Mouse (Mus musculus): ENCODE results near the gene Cd244a. TPM values are rescaled to one million over a fixed set of nuclear protein-coding genes. Genes with fewer than 3 reads are reported as not detected.

The Cd244a gene
- polyA plus RNA-seq, 1 experiment: not detected

- H3K27me3 ChIP-seq (replicated peaks): peaks cover 3% of the 10 kb centered on the region
- H3K4me3 ChIP-seq (replicated peaks): no peak overlapping the region
- TF ChIP-seq FLI1 (IDR thresholded peaks at IDR 0.05; ENCODE audit: low read length) (no peak), GATA1 (IDR thresholded peaks at IDR 0.05; ENCODE audit: borderline replicate concordance, low read length) (no peak)
- H3K36me3 ChIP-seq (replicated peaks; ENCODE audit: low read length): no peaks in the 10 kb centered on the region
- peaks cover 14% of the 10 kb centered on the region for H3K4me1 ChIP-seq
- no peaks in the 10 kb centered on the region for H3K9me3 ChIP-seq
Measured at GRCm38 (mm10) chr1:171658561-171658991, 99.6 kb downstream of the Cd244a start.

Other genes starting within 250 kb of the Cd244a start
- 19.6 and 45.4 TPM in 2 replicates for gene Dedd, start 230.0 kb upstream of the Cd244a start, polyA plus RNA-seq (2012; ENCODE audit: insufficient read depth, low replicate concordance)
- 3.2 and 6.1 TPM in 2 replicates for gene Nit1, start 213.5 kb upstream of the Cd244a start, polyA plus RNA-seq (2012; ENCODE audit: insufficient read depth, low replicate concordance)
- 1.3 and 11.9 TPM in 2 replicates for gene Pfdn2, start 213.5 kb upstream of the Cd244a start, polyA plus RNA-seq (2012; ENCODE audit: insufficient read depth, low replicate concordance)
- gene Klhdc9, start 198.4 kb upstream of the Cd244a start, polyA plus RNA-seq (2012; ENCODE audit: insufficient read depth, low replicate concordance): not detected in 2 replicates
- 0.44 TPM in 1 of 2 replicates, not detected in the other for gene Nectin4, start 189.1 kb upstream of the Cd244a start, polyA plus RNA-seq (2012; ENCODE audit: insufficient read depth, low replicate concordance)
- gene Arhgap30, start 170.2 kb upstream of the Cd244a start, polyA plus RNA-seq (2012; ENCODE audit: insufficient read depth, low replicate concordance): 5.2 and 12.3 TPM in 2 replicates
- 18.5 and 37.8 TPM in 2 replicates for gene Usf1, start 147.9 kb upstream of the Cd244a start, polyA plus RNA-seq (2012; ENCODE audit: insufficient read depth, low replicate concordance)
- gene Tstd1, start 140.3 kb upstream of the Cd244a start, polyA plus RNA-seq (2012; ENCODE audit: insufficient read depth, low replicate concordance): not detected in 2 replicates
- gene F11r, start 121.7 kb upstream of the Cd244a start, polyA plus RNA-seq (2012; ENCODE audit: insufficient read depth, low replicate concordance): 21.9 and 94.2 TPM in 2 replicates
- 4.6 and 9.8 TPM in 2 replicates for gene Alyref2, start 55.7 kb upstream of the Cd244a start, polyA plus RNA-seq (2012; ENCODE audit: insufficient read depth, low replicate concordance)
- gene Itln1, start 23.9 kb upstream of the Cd244a start, polyA plus RNA-seq (2012; ENCODE audit: insufficient read depth, low replicate concordance): 0.94 TPM in 1 of 2 replicates, not detected in the other
- gene Ly9, start 48.2 kb downstream of the Cd244a start, polyA plus RNA-seq (2012; ENCODE audit: insufficient read depth, low replicate concordance): 3.3 TPM in 1 of 2 replicates, not detected in the other
- gene Slamf7, start 93.8 kb downstream of the Cd244a start, polyA plus RNA-seq (2012; ENCODE audit: insufficient read depth, low replicate concordance): 0.31 TPM in 1 of 2 replicates, not detected in the other
- gene Cd48, start 122.8 kb downstream of the Cd244a start, polyA plus RNA-seq (2012; ENCODE audit: insufficient read depth, low replicate concordance): 0.70 TPM in 1 of 2 replicates, not detected in the other
- 6.4 and 38.5 TPM in 2 replicates for gene Slamf1, start 207.9 kb downstream of the Cd244a start, polyA plus RNA-seq (2012; ENCODE audit: insufficient read depth, low replicate concordance)

All from megakaryocyte, embryonic 14.5 days (primary cell).